Mouse (Mus musculus) CH12.LX (cell line): Measurements from ENCODE around the gene Ube2c. TPM values are rescaled to one million over a fixed set of nuclear protein-coding genes. Genes with fewer than 3 reads are reported as not detected.

ENCODE experiments used
- DNase-seq: peaks from one replicate; pipeline ENCODE4 v3.0.0-alpha.2; 2013; ENCODE audit errors: extremely low read depth
- H3K27ac ChIP-seq: 2 replicates; pipeline ENCODE4 v1.5.1; 2012; ENCODE audit warnings: low read depth, mild to moderate bottlenecking, control low read depth, moderate library complexity; ENCODE audit not compliant: insufficient read depth
- H3K27me3 ChIP-seq: replicated peaks from 2 replicates; pipeline ENCODE3; 2012; ENCODE audit warnings: inconsistent platforms
- H3K36me3 ChIP-seq, 2 experiments: replicated peaks in 1 of 2; 2 replicates each; pipeline versions ENCODE3 to v1.6.1; 2012; ENCODE audit warnings: inconsistent platforms in 1 of 2, low read length in 1 of 2, mild to moderate bottlenecking in 1 of 2, mixed read lengths in 1 of 2, moderate library complexity in 1 of 2; ENCODE audit not compliant: control insufficient read depth in 1 of 2, insufficient read depth in 1 of 2
- H3K4me1 ChIP-seq, 2 experiments: 2 replicates each; pipeline ENCODE4 v1.6.1; 2012; ENCODE audit warnings: inconsistent platforms in 1 of 2, moderate library complexity in 1 of 2; ENCODE audit not compliant: insufficient read depth in 2 of 2, control insufficient read depth in 1 of 2
- H3K4me2 ChIP-seq: 2 replicates; pipeline ENCODE4 v1.6.1; 2012; ENCODE audit warnings: low read depth, mild to moderate bottlenecking, control low read depth; ENCODE audit not compliant: poor library complexity, insufficient read depth, severe bottlenecking
- H3K4me3 ChIP-seq, 3 experiments: fragments of 150-350 bp in 1 of 3; sonication (generic) in 1 of 3; replicated peaks in 1 of 3; 2 replicates each; pipeline versions ENCODE3 to v1.5.1; 2011 to 2012; ENCODE audit warnings: low read depth in 2 of 3, low read length in 2 of 3, mild to moderate bottlenecking in 2 of 3, moderate library complexity in 2 of 3, control low read depth in 1 of 3, improper control_type of control experiment in 1 of 3, inconsistent platforms in 1 of 3, mixed read lengths in 1 of 3; ENCODE audit not compliant: poor library complexity in 1 of 3
- H3K79me2 ChIP-seq: replicated peaks from 2 replicates; pipeline ENCODE4 v1.6.1; 2012; ENCODE audit warnings: mild to moderate bottlenecking, moderate library complexity; ENCODE audit not compliant: control insufficient read depth, poor library complexity, insufficient read depth, severe bottlenecking; ENCODE audit errors: extremely low read depth
- H3K9ac ChIP-seq: 2 replicates; pipeline ENCODE4 v1.6.1; 2012; ENCODE audit warnings: low read depth, mild to moderate bottlenecking, control low read depth, moderate library complexity; ENCODE audit not compliant: insufficient read depth
- H3K9me3 ChIP-seq: replicated peaks from 2 replicates; pipeline ENCODE3; 2012; ENCODE audit warnings: low read length, inconsistent platforms, mixed read lengths
- BHLHE40 ChIP-seq: IDR thresholded peaks from 2 replicates; pipeline ENCODE4 v1.6.1; 2011; ENCODE audit warnings: mild to moderate bottlenecking, low read depth, low read length, improper control_type of control experiment
- CHD1 ChIP-seq: IDR thresholded peaks from 2 replicates; pipeline ENCODE4 v1.6.1; 2012; ENCODE audit warnings: low read depth, low read length, improper control_type of control experiment, inconsistent platforms
- CHD2 ChIP-seq: IDR thresholded peaks from 2 replicates; pipeline ENCODE4 v1.6.1; 2011; ENCODE audit warnings: low read length, improper control_type of control experiment
- CTCF ChIP-seq, 2 experiments: IDR thresholded peaks in 1 of 2; conservative IDR thresholded peaks in 1 of 2; 2 replicates each; pipeline ENCODE4 v1.5.1; 2011 to 2012; ENCODE audit warnings: low read depth in 2 of 2, low read length in 2 of 2, improper control_type of control experiment in 1 of 2, inconsistent platforms in 1 of 2, mild to moderate bottlenecking in 1 of 2, moderate library complexity in 1 of 2
- ELF1 ChIP-seq: IDR thresholded peaks from 2 replicates; pipeline ENCODE4 v1.6.1; 2014; ENCODE audit warnings: low read depth, mild to moderate bottlenecking, inconsistent platforms, low read length, improper control_type of control experiment
- EP300 ChIP-seq: IDR thresholded peaks from 2 replicates; pipeline ENCODE4 v1.6.1; 2011; ENCODE audit warnings: low read length, improper control_type of control experiment
- ETS1 ChIP-seq: conservative IDR thresholded peaks from 2 replicates; pipeline ENCODE4 v1.6.1; 2012; ENCODE audit warnings: low read depth, mild to moderate bottlenecking, inconsistent platforms, low read length, improper control_type of control experiment, moderate library complexity
- GABPA ChIP-seq: IDR thresholded peaks from 2 replicates; pipeline ENCODE4 v1.6.1; 2012; ENCODE audit warnings: low read depth, low read length, improper control_type of control experiment, inconsistent platforms; ENCODE audit not compliant: insufficient replicate concordance
- HCFC1 ChIP-seq: IDR thresholded peaks from 2 replicates; pipeline ENCODE4 v1.6.1; 2012; ENCODE audit warnings: low read depth, mild to moderate bottlenecking, inconsistent platforms, low read length, improper control_type of control experiment
- IRF4 ChIP-seq: IDR thresholded peaks from 2 replicates; pipeline ENCODE4 v1.6.1; 2014; ENCODE audit warnings: low read depth, mild to moderate bottlenecking, inconsistent platforms, low read length, improper control_type of control experiment
- KAT2A ChIP-seq: IDR thresholded peaks from 2 replicates; pipeline ENCODE4 v1.6.1; 2012; ENCODE audit warnings: low read length, improper control_type of control experiment, inconsistent platforms; ENCODE audit not compliant: insufficient replicate concordance
- MAX ChIP-seq: IDR thresholded peaks from 2 replicates; pipeline ENCODE4 v1.6.1; 2011; ENCODE audit warnings: low read length, improper control_type of control experiment
- MAZ ChIP-seq: IDR thresholded peaks from 2 replicates; pipeline ENCODE4 v1.6.1; 2012; ENCODE audit warnings: low read depth, mild to moderate bottlenecking, inconsistent platforms, low read length, improper control_type of control experiment, moderate library complexity
- MXI1 ChIP-seq: IDR thresholded peaks from 2 replicates; pipeline ENCODE4 v1.6.1; 2011; ENCODE audit warnings: mild to moderate bottlenecking, low read depth, low read length, improper control_type of control experiment
- MYC ChIP-seq: IDR thresholded peaks from 2 replicates; pipeline ENCODE4 v1.6.1; 2011; ENCODE audit warnings: low read depth, mild to moderate bottlenecking, improper control_type of control experiment, low read length
- NRF1 ChIP-seq: IDR thresholded peaks from 2 replicates; pipeline ENCODE4 v1.6.1; 2014; ENCODE audit warnings: low read depth, mild to moderate bottlenecking, inconsistent platforms, low read length, improper control_type of control experiment, moderate library complexity
- POLR2A ChIP-seq: IDR thresholded peaks from 2 replicates; pipeline ENCODE4 v1.6.1; 2011; ENCODE audit warnings: low read depth, mild to moderate bottlenecking, improper control_type of control experiment, low read length
- RCOR1 ChIP-seq: conservative IDR thresholded peaks from 2 replicates; pipeline ENCODE4 v1.6.1; 2012; ENCODE audit warnings: low read depth, mild to moderate bottlenecking, inconsistent platforms, low read length, improper control_type of control experiment
- TCF12 ChIP-seq: IDR thresholded peaks from 2 replicates; pipeline ENCODE4 v1.6.1; 2014; ENCODE audit warnings: low read depth, mild to moderate bottlenecking, inconsistent platforms, low read length, improper control_type of control experiment
- UBTF ChIP-seq: IDR thresholded peaks from 2 replicates; pipeline ENCODE4 v1.6.1; 2012; ENCODE audit warnings: low read depth, mild to moderate bottlenecking, inconsistent platforms, low read length, improper control_type of control experiment, moderate library complexity
- USF1 ChIP-seq: IDR thresholded peaks from 2 replicates; pipeline ENCODE4 v1.6.1; 2014; ENCODE audit warnings: low read depth, mild to moderate bottlenecking, inconsistent platforms, low read length, improper control_type of control experiment
- USF2 ChIP-seq: conservative IDR thresholded peaks from 2 replicates; pipeline ENCODE4 v1.6.1; 2011; ENCODE audit warnings: low read depth, low read length, improper control_type of control experiment
- ZC3H11A ChIP-seq: IDR thresholded peaks from 2 replicates; pipeline ENCODE4 v1.6.1; 2012; ENCODE audit warnings: low read depth, mild to moderate bottlenecking, inconsistent platforms, low read length, improper control_type of control experiment
- ZKSCAN1 ChIP-seq: IDR thresholded peaks from 2 replicates; pipeline ENCODE4 v1.6.1; 2012; ENCODE audit warnings: low read depth, inconsistent platforms, low read length, improper control_type of control experiment, borderline replicate concordance
- ZMIZ1 ChIP-seq: IDR thresholded peaks from 2 replicates; pipeline ENCODE4 v1.6.1; 2012; ENCODE audit warnings: low read depth, mild to moderate bottlenecking, inconsistent platforms, low read length, improper control_type of control experiment
- ZNF384 ChIP-seq: IDR thresholded peaks from 2 replicates; pipeline ENCODE4 v1.6.1; 2012; ENCODE audit warnings: low read depth, low read length, improper control_type of control experiment, inconsistent platforms
- dilution Hi-C: fragments of 300-500 bp; cut with MboI; formaldehyde crosslinking; loops from 2 replicates; pipeline ENCODE4 v1.14.3; 2020; ENCODE audit warnings: low sequenced_read_pairs; ENCODE audit not compliant: extremely low pct_unique_long_range_greater_than_20kb, extremely low pct_ligation_motif_present
- in situ Hi-C: fragments of 300-500 bp; cut with MboI; formaldehyde crosslinking; loops from 3 replicates; pipeline ENCODE4 v1.14.3; 2019; ENCODE audit warnings: low sequenced_read_pairs, low pct_ligation_motif_present, low pct_unique_long_range_greater_than_20kb, mixed read lengths
- polyA plus RNA-seq: library from polyadenylated mRNA; unstranded; fragments of >175 nt; gene quantifications from 2 replicates; pipeline ENCODE4 v1.2.1, GENCODE M21; 2012; ENCODE audit warnings: low read depth; ENCODE audit not compliant: insufficient read length
- total RNA-seq, 2 experiments: library from RNA; depleted of rRNA; stranded (reverse); fragments of 300-350 nt in 1 of 2; fragments of >200 nt in 1 of 2; gene quantifications; 2 replicates each; pipeline ENCODE4 v1.2.3; 2012 to 2014

Ube2c gene
- total and polyA plus RNA-seq, 3 experiments = 103 to 226 (median 126) TPM

- TF ChIP-seq MXI1 (no peak), ZC3H11A (no peak), RCOR1 (no peak), CHD1 (no peak), USF1 (no peak), UBTF (no peak), ZKSCAN1 (no peak), NRF1 (no peak), IRF4 (no peak), MYC (no peak), ELF1 (no peak), GABPA (no peak), KAT2A (no peak), EP300 (no peak), ETS1 (no peak), CHD2 (no peak), USF2 (no peak), MAZ (no peak), CTCF (conservative IDR thresholded peaks at IDR 0.05 in 1 of 2, IDR thresholded peaks at IDR 0.05 in 1 of 2; ENCODE audit: low read depth in 2 of 2, low read length in 2 of 2) (no peak), POLR2A (no peak)
- TF ChIP-seq, all 38 proteins: peak for 0
- Histone ChIP-seq H3K4me2 (peak overlapping the region; percentile 96), H3K9me3 (no peaks in the 10 kb centered on the region), H3K4me3 (peak overlapping the region; percentile 66 to 96 (median 96)), H3K9ac (peak overlapping the region; percentile 91), H3K79me2 (peaks cover 9% of the 10 kb centered on the region), H3K4me1 (peaks cover 6 to 19% of the 10 kb centered on the region in 2 experiments; a peak in 3 of 4 replicates), H3K27me3 (peaks cover 38% of the 10 kb centered on the region), H3K36me3 (peaks cover 18 to 41% of the 10 kb centered on the region in 2 experiments), H3K27ac (no peak overlapping the region)
- dilution Hi-C loops = no loop called here
- peak; percentile 3 for DNase-seq
- in situ Hi-C loops = loop anchor here (25.0 kb wide), 1 partner anchor 334 kb away; the partner anchor contains the start of genes Matn4 and Rbpjl
These were observed 23.0 kb upstream of the Ube2c start for GRCm38 (mm10) chr2:164746693-164747092.

- Histone ChIP-seq H3K36me3 (peaks cover 27 to 56% of the 10 kb centered on the region in 2 experiments), H3K4me1 (peaks cover 6 to 19% of the 10 kb centered on the region in 2 experiments; a peak in 3 of 4 replicates), H3K9me3 (no peaks in the 10 kb centered on the region), H3K4me2 (no peak overlapping the region), H3K27ac (no peak overlapping the region), H3K27me3 (peaks cover 24% of the 10 kb centered on the region), H3K9ac (no peak overlapping the region), H3K79me2 (peaks cover 9% of the 10 kb centered on the region), H3K4me3 (no peak overlapping the region)
- TF ChIP-seq IRF4 (no peak), RCOR1 (no peak), TCF12 (no peak), ZNF384 (no peak), POLR2A (no peak), NRF1 (no peak), CTCF (conservative IDR thresholded peaks at IDR 0.05 in 1 of 2, IDR thresholded peaks at IDR 0.05 in 1 of 2; ENCODE audit: low read depth in 2 of 2, low read length in 2 of 2) (no peak), CHD1 (no peak), CHD2 (no peak), ETS1 (no peak), MAX (no peak), ZMIZ1 (no peak), ELF1 (no peak), HCFC1 (no peak), ZC3H11A (no peak), MAZ (no peak), GABPA (no peak), UBTF (no peak), BHLHE40 (no peak), KAT2A (no peak)
- dilution Hi-C loops (no loop called here), in situ Hi-C loops (loop anchor here (25.0 kb wide), 1 partner anchor 336 kb away; the partner anchor contains the start of genes Matn4 and Rbpjl)
- DNase-seq = no peak
These were observed 21.5 kb upstream of the Ube2c start for GRCm38 (mm10) chr2:164748191-164748590.
